Mouse (Mus musculus): ENCODE data around the gene Dok1.

- no peak for TF ChIP-seq MYOD1 (IDR thresholded peaks at IDR 0.05; ENCODE audit: control insufficient read depth in 1 of 3, insufficient read length in 2 of 3, low read depth in 2 of 3)
- no peak for TF ChIP-seq MAX (IDR thresholded peaks at IDR 0.05; ENCODE audit: low read depth)
Observed at GRCm38 (mm10) chr6:83011255-83011654, 22.0 kb downstream of the Dok1 start.
